Mouse (Mus musculus): Measurements from ENCODE around the gene Slc25a11. TPM values are rescaled to one million over a fixed set of nuclear protein-coding genes. Genes with fewer than 3 reads are reported as not detected.

Gene Slc25a11
- polyA plus RNA-seq, 1 experiment from 2014 or later, result 169 TPM

DNA sequence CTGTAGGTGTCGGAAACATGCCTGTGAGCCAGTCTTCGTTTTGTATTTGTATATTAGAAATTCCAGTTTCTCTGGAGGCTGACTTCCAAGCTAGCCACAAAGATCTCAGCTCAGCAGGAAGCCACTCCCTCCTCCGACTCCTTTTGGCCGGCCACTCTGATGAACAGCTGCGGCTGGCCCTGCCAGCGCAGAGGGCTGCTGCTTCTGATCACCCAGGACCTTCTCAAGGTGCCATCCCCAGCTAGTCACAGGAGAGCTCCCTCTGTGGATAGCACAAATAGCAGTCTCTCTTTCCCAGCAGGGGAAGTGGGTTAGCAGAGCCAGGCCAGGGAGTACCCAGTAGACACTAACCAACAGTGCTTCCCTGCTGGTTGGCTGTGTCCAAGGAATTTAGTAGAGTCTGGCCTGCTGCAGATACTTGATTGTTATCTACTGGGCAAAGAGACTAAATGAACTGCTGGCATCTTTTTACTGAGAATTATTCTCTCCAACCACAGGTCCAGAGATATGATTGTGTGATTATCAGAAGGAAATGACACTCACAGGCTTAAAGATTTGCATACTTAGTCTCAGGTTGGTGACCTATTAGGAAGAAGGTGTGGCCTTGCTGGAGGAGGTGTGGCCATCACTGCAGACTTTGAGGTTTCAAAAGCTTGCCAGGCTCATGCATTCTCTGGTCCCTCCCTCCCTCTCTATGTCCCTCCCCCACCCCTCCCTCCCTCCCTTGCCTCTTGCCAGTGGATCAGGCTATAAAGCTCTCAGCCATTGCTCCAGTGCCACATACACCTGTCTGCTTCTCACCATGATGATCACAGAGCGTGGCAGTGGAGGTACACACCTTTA lies 25.1 kb downstream of the Slc25a11 start:
- no peak; the same call in 1 of the 2 replicates for ATAC-seq (ENCODE audit: insufficient read depth, low FRiP score)
- H3K36me3 ChIP-seq (ENCODE audit: control insufficient read depth, insufficient read depth, low read length), result no peaks in the 10 kb centered on the region
- H3K4me3 ChIP-seq (replicated peaks; ENCODE audit: low read length), result no peak overlapping the region
- H3K9ac ChIP-seq (ENCODE audit: low read length), result 0 out of 2 replicates have a peak overlapping the region, but pooled peaks have one; percentile 36
- no peaks in the 10 kb centered on the region for H3K9me3 ChIP-seq (replicated peaks; ENCODE audit: control insufficient read depth, low read length)
- peak overlapping the region; percentile 4; the same call in 1 of the 2 replicates for H3K27ac ChIP-seq (ENCODE audit: low read length)
- peaks cover 8% of the 10 kb centered on the region; the same call in 1 of the 2 replicates for H3K4me1 ChIP-seq (ENCODE audit: control insufficient read depth, insufficient read depth, low read length)
- H3K27me3 ChIP-seq (ENCODE audit: control insufficient read depth, insufficient read depth, low read length), result no peaks in the 10 kb centered on the region
- 36% methylated on average over 7 of the region's 7 CpGs for WGBS
- no peak overlapping the region for H3K4me2 ChIP-seq (ENCODE audit: low read depth, low read length)

DNA sequence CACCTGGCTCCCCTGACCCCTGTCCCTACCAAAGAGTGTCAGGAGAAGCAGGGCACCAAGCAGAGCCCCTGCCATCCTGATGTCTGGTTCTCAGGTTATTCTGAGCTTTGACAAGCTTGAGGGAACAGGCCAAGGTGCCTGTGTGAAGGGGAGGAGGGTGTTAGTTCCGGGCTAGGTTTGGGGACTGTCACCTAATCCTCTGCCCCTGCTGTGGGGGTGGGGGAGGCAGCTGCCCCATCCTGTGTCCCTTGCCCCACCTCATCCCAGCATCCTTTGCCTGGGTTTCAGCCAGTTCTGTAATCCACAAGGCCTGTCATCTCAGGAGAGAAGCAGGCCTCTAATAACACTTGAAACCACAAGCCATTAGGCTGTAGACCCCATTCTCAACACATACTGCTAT lies 28.2 kb downstream of the Slc25a11 start, which contains the start of gene Chrne:
TSS of gene Chrne (minus strand) at position 116 of the 400 bp plus-strand sequence.
- 50% methylated on average over 1 of the region's 1 CpGs for WGBS
- Histone ChIP-seq H3K9me3 (replicated peaks; ENCODE audit: control insufficient read depth, low read length) (no peaks in the 10 kb centered on the region), H3K4me3 (replicated peaks; ENCODE audit: low read length) (no peak within 1 kb of the TSS), H3K27me3 (ENCODE audit: control insufficient read depth, insufficient read depth, low read length) (no peaks in the 10 kb centered on the region), H3K9ac (ENCODE audit: low read length) (no peak within 1 kb of the TSS), H3K36me3 (ENCODE audit: control insufficient read depth, insufficient read depth, low read length) (no peaks in the 10 kb centered on the region), H3K4me1 (ENCODE audit: control insufficient read depth, insufficient read depth, low read length) (peaks cover 22% of the 10 kb centered on the region), H3K4me2 (ENCODE audit: low read depth, low read length) (no peak within 1 kb of the TSS), H3K27ac (ENCODE audit: low read length) (no peak within 1 kb of the TSS)
- ATAC-seq (ENCODE audit: insufficient read depth, low FRiP score), result no peak

DNA sequence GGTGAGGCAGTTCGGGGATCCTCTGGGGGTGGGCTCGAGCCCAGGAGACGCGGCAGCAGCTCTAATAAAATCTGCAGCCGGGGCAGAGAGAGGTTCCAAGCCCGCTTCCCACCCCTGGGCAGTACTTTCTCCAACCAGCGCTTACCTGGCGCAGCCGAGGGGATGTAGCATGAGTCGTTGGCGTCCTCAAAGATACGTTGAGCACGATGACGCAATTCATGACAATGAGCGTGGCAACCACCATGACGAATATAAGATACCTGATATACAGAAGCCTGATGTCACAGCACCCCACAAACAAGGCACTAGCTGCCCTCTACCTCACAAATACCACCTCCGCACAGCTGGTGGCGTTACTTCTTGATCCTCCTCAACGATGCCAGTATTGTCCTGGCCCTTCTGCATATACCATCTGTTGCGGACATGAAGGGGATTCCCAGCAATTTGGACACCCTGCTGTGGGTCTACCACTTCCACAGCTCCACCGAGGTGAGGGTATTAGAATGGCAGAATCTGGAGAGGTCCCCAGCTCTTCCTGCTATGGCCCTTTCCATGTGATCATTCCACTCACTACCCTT lies 31.7 kb downstream of the Slc25a11 start, which contains the start of gene 4930544D05Rik:
TSS of gene 4930544D05Rik (plus strand) at position 333 of the 578 bp plus-strand sequence.
- Histone ChIP-seq H3K4me2 (ENCODE audit: low read depth, low read length) (peak within 1 kb of the TSS; percentile 94), H3K9ac (ENCODE audit: low read length) (peak within 1 kb of the TSS; percentile 69), H3K27me3 (ENCODE audit: control insufficient read depth, insufficient read depth, low read length) (no peaks in the 10 kb centered on the region), H3K9me3 (replicated peaks; ENCODE audit: control insufficient read depth, low read length) (no peaks in the 10 kb centered on the region), H3K27ac (ENCODE audit: low read length) (peak within 1 kb of the TSS; percentile 83), H3K4me3 (replicated peaks; ENCODE audit: low read length) (peak within 1 kb of the TSS; percentile 51), H3K4me1 (ENCODE audit: control insufficient read depth, insufficient read depth, low read length) (peaks cover 13% of the 10 kb centered on the region), H3K36me3 (ENCODE audit: control insufficient read depth, insufficient read depth, low read length) (peaks cover 7% of the 10 kb centered on the region; the same call in 1 of the 2 replicates)
- 14% methylated on average over 21 of the region's 21 CpGs for WGBS
- 0 out of 2 replicates have a peak, but pooled peaks have one; percentile 1 for ATAC-seq (ENCODE audit: insufficient read depth, low FRiP score)

DNA sequence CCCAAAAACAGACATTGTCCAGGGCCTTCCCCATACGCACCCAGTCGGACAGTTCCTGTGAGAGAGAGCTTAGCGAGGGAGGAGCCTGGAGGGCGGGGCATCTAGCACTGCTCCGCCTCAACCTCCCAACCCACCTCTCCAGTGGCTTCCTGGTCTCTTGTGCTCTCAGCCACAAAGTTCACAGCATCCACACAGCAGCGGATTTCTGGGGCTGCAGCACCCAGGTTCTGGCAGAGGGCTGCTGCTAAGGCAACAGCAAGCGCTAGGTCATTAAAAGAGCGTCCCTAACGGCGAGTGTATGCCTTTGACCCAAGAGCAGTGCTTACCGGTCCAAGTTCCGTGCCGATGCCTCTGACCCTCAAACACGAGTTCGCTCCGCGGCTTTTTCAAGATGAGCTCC lies 32.2 kb downstream of the Slc25a11 start:
- WGBS, result 1% methylated on average over 17 of the region's 17 CpGs
- Histone ChIP-seq H3K4me1 (ENCODE audit: control insufficient read depth, insufficient read depth, low read length) (peaks cover 13% of the 10 kb centered on the region), H3K9ac (ENCODE audit: low read length) (peak overlapping the region; percentile 69), H3K27me3 (ENCODE audit: control insufficient read depth, insufficient read depth, low read length) (no peaks in the 10 kb centered on the region), H3K36me3 (ENCODE audit: control insufficient read depth, insufficient read depth, low read length) (peaks cover 9% of the 10 kb centered on the region), H3K4me2 (ENCODE audit: low read depth, low read length) (peak overlapping the region; percentile 94), H3K4me3 (replicated peaks; ENCODE audit: low read length) (peak overlapping the region; percentile 51), H3K9me3 (replicated peaks; ENCODE audit: control insufficient read depth, low read length) (no peaks in the 10 kb centered on the region), H3K27ac (ENCODE audit: low read length) (peak overlapping the region; percentile 83)
- peak; percentile 87 for ATAC-seq (ENCODE audit: insufficient read depth, low FRiP score)

DNA sequence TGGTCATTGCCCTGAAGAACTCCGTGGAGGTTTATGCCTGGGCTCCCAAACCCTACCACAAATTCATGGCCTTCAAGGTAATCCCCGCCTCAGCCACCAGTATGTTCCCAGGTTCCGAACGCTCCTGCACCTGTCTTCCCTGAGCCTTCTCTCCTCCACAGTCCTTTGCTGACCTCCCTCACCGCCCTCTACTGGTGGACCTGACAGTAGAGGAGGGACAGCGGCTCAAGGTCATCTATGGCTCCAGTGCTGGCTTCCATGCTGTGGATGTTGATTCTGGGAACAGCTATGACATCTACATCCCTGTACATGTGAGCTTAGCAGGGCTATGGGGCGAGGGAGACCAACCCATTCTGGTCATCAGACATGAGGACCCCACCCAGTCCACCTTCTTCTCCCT lies 34.8 kb downstream of the Slc25a11 start:
- no peaks in the 10 kb centered on the region for H3K9me3 ChIP-seq (replicated peaks; ENCODE audit: control insufficient read depth, low read length)
- no peak overlapping the region for H3K27ac ChIP-seq (ENCODE audit: low read length)
- no peaks in the 10 kb centered on the region for H3K27me3 ChIP-seq (ENCODE audit: control insufficient read depth, insufficient read depth, low read length)
- H3K4me1 ChIP-seq (ENCODE audit: control insufficient read depth, insufficient read depth, low read length), result peaks cover 13% of the 10 kb centered on the region
- H3K36me3 ChIP-seq (ENCODE audit: control insufficient read depth, insufficient read depth, low read length), result peaks cover 23% of the 10 kb centered on the region
- H3K9ac ChIP-seq (ENCODE audit: low read length), result no peak overlapping the region
- ATAC-seq (ENCODE audit: insufficient read depth, low FRiP score), result no peak
- no peak overlapping the region for H3K4me3 ChIP-seq (replicated peaks; ENCODE audit: low read length)
- 74% methylated on average over 7 of the region's 7 CpGs for WGBS
- no peak overlapping the region for H3K4me2 ChIP-seq (ENCODE audit: low read depth, low read length)

DNA sequence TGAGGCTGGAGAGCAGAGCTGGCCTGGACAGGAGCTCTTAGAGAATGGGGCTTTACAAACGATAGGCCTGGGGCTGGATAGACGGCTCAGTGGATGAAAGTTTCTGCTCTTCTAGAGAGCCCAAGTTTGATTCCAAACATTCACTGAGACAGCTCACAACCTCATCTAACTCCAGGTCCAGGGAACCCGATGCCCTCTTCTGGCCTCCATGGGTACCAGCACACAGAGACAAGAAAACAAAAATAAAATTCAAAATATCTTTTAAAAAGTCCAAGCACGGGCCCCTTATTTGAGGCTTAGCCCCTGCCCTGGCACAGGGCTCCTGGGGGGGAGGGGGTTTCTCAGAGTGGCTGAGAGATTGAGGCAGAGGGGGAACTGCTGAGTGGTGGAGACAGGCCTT lies 36.5 kb downstream of the Slc25a11 start:
- no peak for ATAC-seq (ENCODE audit: insufficient read depth, low FRiP score)
- Histone ChIP-seq H3K4me2 (ENCODE audit: low read depth, low read length) (no peak overlapping the region), H3K4me1 (ENCODE audit: control insufficient read depth, insufficient read depth, low read length) (peaks cover 12% of the 10 kb centered on the region), H3K27ac (ENCODE audit: low read length) (no peak overlapping the region), H3K36me3 (ENCODE audit: control insufficient read depth, insufficient read depth, low read length) (peaks cover 25% of the 10 kb centered on the region), H3K9ac (ENCODE audit: low read length) (no peak overlapping the region), H3K27me3 (ENCODE audit: control insufficient read depth, insufficient read depth, low read length) (no peaks in the 10 kb centered on the region), H3K9me3 (replicated peaks; ENCODE audit: control insufficient read depth, low read length) (no peaks in the 10 kb centered on the region), H3K4me3 (replicated peaks; ENCODE audit: low read length) (no peak overlapping the region)
- 83% methylated on average over 4 of the region's 4 CpGs for WGBS

DNA sequence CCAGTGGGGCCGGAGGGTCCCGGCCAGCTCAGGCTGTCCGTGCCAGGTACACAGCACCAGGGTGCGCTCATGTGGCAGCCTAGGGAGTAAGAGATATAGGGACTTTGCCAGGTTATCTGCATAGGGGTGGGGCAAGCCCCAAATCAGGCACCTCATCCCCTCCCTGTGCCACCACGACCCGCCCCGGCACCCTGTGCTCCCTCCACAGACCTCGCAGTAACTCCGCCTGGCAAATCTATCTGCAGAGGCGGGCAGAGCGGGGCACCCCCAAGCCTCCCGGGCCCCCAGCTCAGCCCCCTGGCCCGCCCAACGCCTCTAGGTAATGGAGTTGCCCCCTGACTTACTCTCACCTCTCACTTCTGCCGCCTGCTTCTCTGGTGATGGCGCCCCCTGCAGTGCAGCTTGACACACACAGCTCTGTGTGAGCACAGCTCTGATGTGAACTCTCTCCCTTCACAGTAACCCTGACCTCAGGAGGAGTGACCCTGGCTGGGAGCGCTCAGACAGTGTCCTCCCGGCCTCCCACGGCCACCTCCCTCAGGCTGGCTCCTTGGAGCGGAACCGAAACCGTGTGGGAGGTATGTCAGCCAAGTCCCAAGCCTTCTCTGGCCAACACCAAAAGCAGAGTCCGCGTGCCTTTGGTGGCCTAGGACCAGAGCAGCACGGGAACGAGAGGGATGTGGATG lies 38.8 kb downstream of the Slc25a11 start:
- no peak overlapping the region for H3K4me3 ChIP-seq (replicated peaks; ENCODE audit: low read length)

DNA sequence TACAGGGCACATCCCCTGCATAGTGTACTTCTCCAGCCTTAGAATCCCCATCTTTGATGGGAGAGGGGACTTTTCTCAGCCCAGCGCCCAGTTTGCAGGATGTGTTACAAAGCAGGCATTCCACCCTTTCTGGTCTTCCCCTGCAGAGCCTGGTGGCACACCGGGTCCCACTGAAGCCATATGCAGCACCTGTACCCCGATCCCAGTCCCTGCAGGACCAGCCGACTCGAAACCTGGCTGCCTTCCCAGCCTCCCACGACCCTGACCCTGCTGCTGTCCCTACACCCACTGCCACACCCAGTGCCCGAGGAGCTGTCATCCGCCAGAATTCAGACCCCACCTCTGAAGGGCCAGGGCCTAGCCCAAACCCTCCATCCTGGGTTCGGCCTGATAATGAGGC lies 39.7 kb downstream of the Slc25a11 start:
- Histone ChIP-seq H3K27me3 (ENCODE audit: control insufficient read depth, insufficient read depth, low read length) (no peaks in the 10 kb centered on the region), H3K9me3 (replicated peaks; ENCODE audit: control insufficient read depth, low read length) (no peaks in the 10 kb centered on the region), H3K27ac (ENCODE audit: low read length) (no peak overlapping the region), H3K36me3 (ENCODE audit: control insufficient read depth, insufficient read depth, low read length) (peaks cover 22% of the 10 kb centered on the region), H3K9ac (ENCODE audit: low read length) (no peak overlapping the region), H3K4me1 (ENCODE audit: control insufficient read depth, insufficient read depth, low read length) (no peaks in the 10 kb centered on the region), H3K4me3 (replicated peaks; ENCODE audit: low read length) (no peak overlapping the region), H3K4me2 (ENCODE audit: low read depth, low read length) (no peak overlapping the region)
- ATAC-seq (ENCODE audit: insufficient read depth, low FRiP score), result no peak
- WGBS, result 83% methylated on average over 9 of the region's 9 CpGs

More for the DNA sequence above, 38.8 kb downstream of the Slc25a11 start:
- H3K27ac ChIP-seq (ENCODE audit: low read length), result no peak overlapping the region
- ATAC-seq (ENCODE audit: insufficient read depth, low FRiP score), result no peak
- H3K4me1 ChIP-seq (ENCODE audit: control insufficient read depth, insufficient read depth, low read length), result no peaks in the 10 kb centered on the region
- no peak overlapping the region for H3K9ac ChIP-seq (ENCODE audit: low read length)
- H3K27me3 ChIP-seq (ENCODE audit: control insufficient read depth, insufficient read depth, low read length), result no peaks in the 10 kb centered on the region
- no peak overlapping the region for H3K4me2 ChIP-seq (ENCODE audit: low read depth, low read length)
- no peaks in the 10 kb centered on the region for H3K9me3 ChIP-seq (replicated peaks; ENCODE audit: control insufficient read depth, low read length)
- 90% methylated on average over 26 of the region's 26 CpGs for WGBS
- peaks cover 25% of the 10 kb centered on the region for H3K36me3 ChIP-seq (ENCODE audit: control insufficient read depth, insufficient read depth, low read length)

Data from stomach, embryonic 16.5 days (tissue).